Mouse (Mus musculus): ENCODE data around the gene Smyd2.

Smyd2 gene

GRCm38 (mm10) chr1:189916422-189917125, 5.6 kb downstream of the Smyd2 start:
- no peak for DNase-seq

- DNase-seq: no peak
Measured at GRCm38 (mm10) chr1:189913093-189913760, 8.9 kb downstream of the Smyd2 start.

- no peak for DNase-seq
Measured at GRCm38 (mm10) chr1:189910685-189911345, 11.3 kb downstream of the Smyd2 start.

GRCm38 (mm10) chr1:189903169-189903568, 19.0 kb downstream of the Smyd2 start:
- DNase-seq: no peak

GRCm38 (mm10) chr1:189902413-189902812, 19.8 kb downstream of the Smyd2 start:
- DNase-seq: no peak

- no peak for DNase-seq
Measured at GRCm38 (mm10) chr1:189899526-189899925, 22.6 kb downstream of the Smyd2 start.

GRCm38 (mm10) chr1:189898708-189899107, 23.5 kb downstream of the Smyd2 start:
- no peak for DNase-seq

- DNase-seq: no peak
Measured at GRCm38 (mm10) chr1:189897861-189898260, 24.3 kb downstream of the Smyd2 start.

- no peak for DNase-seq
Measured at GRCm38 (mm10) chr1:189894191-189894590, 28.0 kb downstream of the Smyd2 start.

GRCm38 (mm10) chr1:189888749-189889148, 33.4 kb downstream of the Smyd2 start:
- no peak for DNase-seq

GRCm38 (mm10) chr1:189887518-189887917, 34.6 kb downstream of the Smyd2 start:
- DNase-seq: peak; percentile 80

GRCm38 (mm10) chr1:189885975-189886374, 36.2 kb downstream of the Smyd2 start:
- no peak for DNase-seq

- no peak for DNase-seq
Measured at GRCm38 (mm10) chr1:189884951-189885350, 37.2 kb downstream of the Smyd2 start.

- peak; percentile 69 for DNase-seq
Measured at GRCm38 (mm10) chr1:189883531-189884170, 38.5 kb downstream of the Smyd2 start.

GRCm38 (mm10) chr1:189882886-189883285, 39.3 kb downstream of the Smyd2 start:
- peak; percentile 77 for DNase-seq

- DNase-seq: no peak
Measured at GRCm38 (mm10) chr1:189880745-189881144, 41.4 kb downstream of the Smyd2 start.

GRCm38 (mm10) chr1:189879965-189880364, 42.2 kb downstream of the Smyd2 start:
- no peak for DNase-seq

GRCm38 (mm10) chr1:189879212-189879611, 43.0 kb downstream of the Smyd2 start:
- no peak for DNase-seq

- DNase-seq: no peak
Measured at GRCm38 (mm10) chr1:189876162-189876561, 46.0 kb downstream of the Smyd2 start.

- DNase-seq: no peak
Measured at GRCm38 (mm10) chr1:189875439-189875861, 46.7 kb downstream of the Smyd2 start.

- DNase-seq: no peak
Measured at GRCm38 (mm10) chr1:189873591-189873990, 48.6 kb downstream of the Smyd2 start.

- no peak for DNase-seq
Measured at GRCm38 (mm10) chr1:189872050-189872449, 50.1 kb downstream of the Smyd2 start.

GRCm38 (mm10) chr1:189871625-189872024, 50.5 kb downstream of the Smyd2 start:
- no peak for DNase-seq

Data from retina, postnatal 1 day (tissue).